Mouse (Mus musculus) urinary bladder, postnatal 14 days (tissue): ENCODE results near the gene Slc35e3.
"Not testable (repeated sequence)": the region's sequence is repeated elsewhere in the genome, so short reads cannot be mapped to it uniquely, and the experiment has no call there.

Source experiments
- DNase-seq: peaks from one replicate; pipeline ENCODE4 v3.0.0; 2021; ENCODE audit warnings: low spot score

Gene Slc35e3

GRCm38 (mm10) chr10:117762281-117762830 is 16.2 kb upstream of the Slc35e3 start:
- no peak for DNase-seq

- DNase-seq: no peak
Observed at GRCm38 (mm10) chr10:117761551-117761950, 15.4 kb upstream of the Slc35e3 start.

GRCm38 (mm10) chr10:117760831-117761335 is 14.7 kb upstream of the Slc35e3 start:
- no peak for DNase-seq

GRCm38 (mm10) chr10:117759844-117760630 is 13.9 kb upstream of the Slc35e3 start:
- DNase-seq: no peak

- DNase-seq: no peak
Observed at GRCm38 (mm10) chr10:117758749-117759727, 12.9 kb upstream of the Slc35e3 start.

GRCm38 (mm10) chr10:117758344-117758743 is 12.2 kb upstream of the Slc35e3 start:
- not testable (repeated sequence) for DNase-seq

GRCm38 (mm10) chr10:117757796-117758342 is 11.7 kb upstream of the Slc35e3 start:
- DNase-seq: no peak

GRCm38 (mm10) chr10:117757259-117757658 is 11.1 kb upstream of the Slc35e3 start:
- DNase-seq: no peak

GRCm38 (mm10) chr10:117756784-117757183 is 10.6 kb upstream of the Slc35e3 start:
- no peak for DNase-seq

- no peak for DNase-seq
Observed at GRCm38 (mm10) chr10:117755799-117756467, 9.8 kb upstream of the Slc35e3 start.

GRCm38 (mm10) chr10:117755086-117755798 is 9.1 kb upstream of the Slc35e3 start:
- no peak for DNase-seq

GRCm38 (mm10) chr10:117754609-117754940 is 8.4 kb upstream of the Slc35e3 start:
- DNase-seq: no peak

- no peak for DNase-seq
Observed at GRCm38 (mm10) chr10:117753711-117754608, 7.8 kb upstream of the Slc35e3 start.

GRCm38 (mm10) chr10:117752851-117753647 is 6.9 kb upstream of the Slc35e3 start:
- no peak for DNase-seq

- no peak for DNase-seq
Observed at GRCm38 (mm10) chr10:117752304-117752821, 6.2 kb upstream of the Slc35e3 start.

GRCm38 (mm10) chr10:117751744-117752143 is 5.6 kb upstream of the Slc35e3 start:
- no peak for DNase-seq

- no peak for DNase-seq
Observed at GRCm38 (mm10) chr10:117751282-117751610, 5.1 kb upstream of the Slc35e3 start.

GRCm38 (mm10) chr10:117750529-117751281 is 4.5 kb upstream of the Slc35e3 start:
- no peak for DNase-seq
